Mouse (Mus musculus): Measurements from ENCODE around the gene Lrrc51. TPM values are rescaled to one million over a fixed set of nuclear protein-coding genes. Genes with fewer than 3 reads are reported as not detected.

The Lrrc51 gene
- polyA plus RNA-seq, 1 experiment, result 7.5 TPM

GRCm38 (mm10) chr7:101896104-101897066 lies 37.3 kb downstream of the Lrrc51 start:
- Histone ChIP-seq H3K4me1 (ENCODE audit: control insufficient read depth, insufficient read depth, low read length) (no peaks in the 10 kb centered on the region), H3K27ac (ENCODE audit: insufficient read depth, low read length) (peak overlapping the region; percentile 76), H3K9me3 (replicated peaks; ENCODE audit: control insufficient read depth, insufficient read depth, low read length, poor library complexity, severe bottlenecking) (no peaks in the 10 kb centered on the region), H3K4me3 (ENCODE audit: low read depth, low read length) (peak overlapping the region; percentile 79), H3K9ac (ENCODE audit: low read depth, poor library complexity, severe bottlenecking) (peak overlapping the region; percentile 72), H3K36me3 (ENCODE audit: control insufficient read depth, insufficient read depth, low read length, poor library complexity, severe bottlenecking) (peaks cover 12% of the 10 kb centered on the region), H3K27me3 (ENCODE audit: control insufficient read depth, insufficient read depth, low read length, poor library complexity, severe bottlenecking) (no peaks in the 10 kb centered on the region)
- TF ChIP-seq POLR2A (IDR thresholded peaks at IDR 0.05; ENCODE audit: insufficient read depth, low read length) (peak; percentile 91), EP300 (IDR thresholded peaks at IDR 0.05; ENCODE audit: insufficient read depth, low read depth, low read length) (no peak)

GRCm38 (mm10) chr7:101895695-101896094 lies 38.0 kb downstream of the Lrrc51 start:
- H3K9me3 ChIP-seq (replicated peaks; ENCODE audit: control insufficient read depth, insufficient read depth, low read length, poor library complexity, severe bottlenecking), result no peaks in the 10 kb centered on the region
- H3K4me1 ChIP-seq (ENCODE audit: control insufficient read depth, insufficient read depth, low read length), result no peaks in the 10 kb centered on the region
- H3K27ac ChIP-seq (ENCODE audit: insufficient read depth, low read length), result no peak overlapping the region
- peak overlapping the region; percentile 79 for H3K4me3 ChIP-seq (ENCODE audit: low read depth, low read length)
- H3K27me3 ChIP-seq (ENCODE audit: control insufficient read depth, insufficient read depth, low read length, poor library complexity, severe bottlenecking), result no peaks in the 10 kb centered on the region
- H3K36me3 ChIP-seq (ENCODE audit: control insufficient read depth, insufficient read depth, low read length, poor library complexity, severe bottlenecking), result peaks cover 12% of the 10 kb centered on the region
- peak overlapping the region; percentile 39 for H3K9ac ChIP-seq (ENCODE audit: low read depth, poor library complexity, severe bottlenecking)
- TF ChIP-seq CTCF (IDR thresholded peaks at IDR 0.05; ENCODE audit: low read depth, low read length), result no peak
- TF ChIP-seq EP300 (IDR thresholded peaks at IDR 0.05; ENCODE audit: insufficient read depth, low read depth, low read length), result no peak
- TF ChIP-seq POLR2A (IDR thresholded peaks at IDR 0.05; ENCODE audit: insufficient read depth, low read length), result no peak

- no peak overlapping the region for H3K9ac ChIP-seq (ENCODE audit: low read depth, poor library complexity, severe bottlenecking)
- no peak overlapping the region for H3K4me3 ChIP-seq (ENCODE audit: low read depth, low read length)
- H3K9me3 ChIP-seq (replicated peaks; ENCODE audit: control insufficient read depth, insufficient read depth, low read length, poor library complexity, severe bottlenecking), result no peaks in the 10 kb centered on the region
- no peak overlapping the region for H3K27ac ChIP-seq (ENCODE audit: insufficient read depth, low read length)
- H3K27me3 ChIP-seq (ENCODE audit: control insufficient read depth, insufficient read depth, low read length, poor library complexity, severe bottlenecking), result no peaks in the 10 kb centered on the region
- no peak for TF ChIP-seq POLR2A (IDR thresholded peaks at IDR 0.05; ENCODE audit: insufficient read depth, low read length)
- no peaks in the 10 kb centered on the region for H3K4me1 ChIP-seq (ENCODE audit: control insufficient read depth, insufficient read depth, low read length)
- no peaks in the 10 kb centered on the region for H3K36me3 ChIP-seq (ENCODE audit: control insufficient read depth, insufficient read depth, low read length, poor library complexity, severe bottlenecking)
Measured at GRCm38 (mm10) chr7:101888460-101888859, 45.2 kb downstream of the Lrrc51 start.

- Histone ChIP-seq H3K4me3 (ENCODE audit: low read depth, low read length) (no peak overlapping the region), H3K9ac (ENCODE audit: low read depth, poor library complexity, severe bottlenecking) (no peak overlapping the region)
- TF ChIP-seq POLR2A (IDR thresholded peaks at IDR 0.05; ENCODE audit: insufficient read depth, low read length), result no peak
- no peak for TF ChIP-seq EP300 (IDR thresholded peaks at IDR 0.05; ENCODE audit: insufficient read depth, low read depth, low read length)
- no peak for TF ChIP-seq CTCF (IDR thresholded peaks at IDR 0.05; ENCODE audit: low read depth, low read length)
Measured at GRCm38 (mm10) chr7:101886274-101886673, 47.4 kb downstream of the Lrrc51 start.

GRCm38 (mm10) chr7:101884160-101884559 lies 49.5 kb downstream of the Lrrc51 start:
- no peak overlapping the region for H3K4me3 ChIP-seq (ENCODE audit: low read depth, low read length)
- no peaks in the 10 kb centered on the region for H3K4me1 ChIP-seq (ENCODE audit: control insufficient read depth, insufficient read depth, low read length)
- no peaks in the 10 kb centered on the region for H3K36me3 ChIP-seq (ENCODE audit: control insufficient read depth, insufficient read depth, low read length, poor library complexity, severe bottlenecking)
- no peaks in the 10 kb centered on the region for H3K27me3 ChIP-seq (ENCODE audit: control insufficient read depth, insufficient read depth, low read length, poor library complexity, severe bottlenecking)
- no peak overlapping the region for H3K9ac ChIP-seq (ENCODE audit: low read depth, poor library complexity, severe bottlenecking)
- no peaks in the 10 kb centered on the region for H3K9me3 ChIP-seq (replicated peaks; ENCODE audit: control insufficient read depth, insufficient read depth, low read length, poor library complexity, severe bottlenecking)
- no peak overlapping the region for H3K27ac ChIP-seq (ENCODE audit: insufficient read depth, low read length)
- TF ChIP-seq POLR2A (IDR thresholded peaks at IDR 0.05; ENCODE audit: insufficient read depth, low read length) (no peak), CTCF (IDR thresholded peaks at IDR 0.05; ENCODE audit: low read depth, low read length) (no peak), EP300 (IDR thresholded peaks at IDR 0.05; ENCODE audit: insufficient read depth, low read depth, low read length) (no peak)

More at GRCm38 (mm10) chr7:101886274-101886673, 47.4 kb downstream of the Lrrc51 start:
- Histone ChIP-seq H3K4me1 (ENCODE audit: control insufficient read depth, insufficient read depth, low read length) (no peaks in the 10 kb centered on the region), H3K27ac (ENCODE audit: insufficient read depth, low read length) (no peak overlapping the region), H3K27me3 (ENCODE audit: control insufficient read depth, insufficient read depth, low read length, poor library complexity, severe bottlenecking) (no peaks in the 10 kb centered on the region), H3K36me3 (ENCODE audit: control insufficient read depth, insufficient read depth, low read length, poor library complexity, severe bottlenecking) (no peaks in the 10 kb centered on the region), H3K9me3 (replicated peaks; ENCODE audit: control insufficient read depth, insufficient read depth, low read length, poor library complexity, severe bottlenecking) (no peaks in the 10 kb centered on the region)

- H3K36me3 ChIP-seq (ENCODE audit: control insufficient read depth, insufficient read depth, low read length, poor library complexity, severe bottlenecking), result no peaks in the 10 kb centered on the region
- TF ChIP-seq EP300 (IDR thresholded peaks at IDR 0.05; ENCODE audit: insufficient read depth, low read depth, low read length) (no peak), CTCF (IDR thresholded peaks at IDR 0.05; ENCODE audit: low read depth, low read length) (no peak), POLR2A (IDR thresholded peaks at IDR 0.05; ENCODE audit: insufficient read depth, low read length) (no peak)
- no peak overlapping the region for H3K27ac ChIP-seq (ENCODE audit: insufficient read depth, low read length)
- H3K27me3 ChIP-seq (ENCODE audit: control insufficient read depth, insufficient read depth, low read length, poor library complexity, severe bottlenecking), result no peaks in the 10 kb centered on the region
- H3K9ac ChIP-seq (ENCODE audit: low read depth, poor library complexity, severe bottlenecking), result no peak overlapping the region
- no peaks in the 10 kb centered on the region for H3K9me3 ChIP-seq (replicated peaks; ENCODE audit: control insufficient read depth, insufficient read depth, low read length, poor library complexity, severe bottlenecking)
- no peaks in the 10 kb centered on the region for H3K4me1 ChIP-seq (ENCODE audit: control insufficient read depth, insufficient read depth, low read length)
- no peak overlapping the region for H3K4me3 ChIP-seq (ENCODE audit: low read depth, low read length)
Measured at GRCm38 (mm10) chr7:101882413-101883154, 51.1 kb downstream of the Lrrc51 start.

Data from ES-Bruce4 (cell line).